Mouse (Mus musculus) testis, adult 10 weeks (tissue): ENCODE data around the gene Vti1a. TPM values are rescaled to one million over a fixed set of nuclear protein-coding genes. Genes with fewer than 3 reads are reported as not detected.

ENCODE experiments used
- polyA plus RNA-seq: library from polyadenylated mRNA; stranded (reverse); fragments of 350-450 nt; fragmentation: Illumina TruSeq; extraction: RNeasy Lipid Tissue Mini Kit (QIAGEN cat#74804); gene quantifications from one replicate; pipeline ENCODE4 v1.2.3, GENCODE M21; 2014; ENCODE audit warnings: low read depth, low replicate concordance

Gene Vti1a
- polyA plus RNA-seq, result 8.2 TPM

GRCm38 (mm10) chr19:55316109-55316714 lies at the start of gene Vti1a:
Vti1a (plus strand) TSS chr19:55316295.

GRCm38 (mm10) chr19:55315452-55316108 lies 515 bp upstream of the Vti1a start, which contains the start of gene Zdhhc6:
Zdhhc6 (minus strand) TSS chr19:55316032.

Other genes starting within 250 kb of the Vti1a start
- 7.8 TPM for gene Gpam, start 189.1 kb upstream of the Vti1a start, polyA plus RNA-seq
- gene Tectb, start 135.6 kb upstream of the Vti1a start, polyA plus RNA-seq, result 0.08 TPM
- gene Gucy2g, start 75.1 kb upstream of the Vti1a start, polyA plus RNA-seq, result 0.35 TPM
- 52.2 TPM for gene Acsl5, start 64.4 kb upstream of the Vti1a start, polyA plus RNA-seq
- gene Zdhhc6, start 263 bp upstream of the Vti1a start, polyA plus RNA-seq, result 39.7 TPM